Mouse (Mus musculus) gastrocnemius, postnatal 14 days (tissue): ENCODE results near the gene Skor1. TPM values are rescaled to one million over a fixed set of nuclear protein-coding genes. Genes with fewer than 3 reads are reported as not detected.

Source experiments
- DNase-seq: peaks from one replicate; pipeline ENCODE4 v3.0.0; 2021; ENCODE audit warnings: mixed read lengths
- intact Hi-C: fragments of 180-260 bp; cut with DNase I; formaldehyde crosslinking; loops from one replicate; pipeline ENCODE4 v1.15.1; 2025; ENCODE audit warnings: low total_unique reads
- long read RNA-seq, 2 experiments: library from polyadenylated mRNA; stranded (forward); transcript quantifications; one replicate each; pipeline ENCODE4 v2.0.0; 2021
- total RNA-seq, 2 experiments: library from RNA; stranded (reverse); gene quantifications; 2 replicates each; pipeline ENCODE4 v1.2.3; 2021

The Skor1 gene
- under 1 TPM in 1 of 2 experiments, not detected in 1; 0.12 TPM for total RNA-seq
- long read RNA-seq, experiment 1 = 0 reads
- long read RNA-seq, experiment 2, partial matches to known transcripts = 3 of 3 reads
- long read RNA-seq, experiment 2, other reads (novel, unspliced or antisense) = 0 of 3 reads

GRCm38 (mm10) chr9:63148410-63149371 lies at the start of gene Skor1:
TSS of gene Skor1 (minus strand) at chr9:63148961.
- no peak for DNase-seq
- intact Hi-C loops = no loop called here

GRCm38 (mm10) chr9:63197252-63197651 lies 48.5 kb upstream of the Skor1 start:
- no peak for DNase-seq
- intact Hi-C loops = no loop called here

DNA sequence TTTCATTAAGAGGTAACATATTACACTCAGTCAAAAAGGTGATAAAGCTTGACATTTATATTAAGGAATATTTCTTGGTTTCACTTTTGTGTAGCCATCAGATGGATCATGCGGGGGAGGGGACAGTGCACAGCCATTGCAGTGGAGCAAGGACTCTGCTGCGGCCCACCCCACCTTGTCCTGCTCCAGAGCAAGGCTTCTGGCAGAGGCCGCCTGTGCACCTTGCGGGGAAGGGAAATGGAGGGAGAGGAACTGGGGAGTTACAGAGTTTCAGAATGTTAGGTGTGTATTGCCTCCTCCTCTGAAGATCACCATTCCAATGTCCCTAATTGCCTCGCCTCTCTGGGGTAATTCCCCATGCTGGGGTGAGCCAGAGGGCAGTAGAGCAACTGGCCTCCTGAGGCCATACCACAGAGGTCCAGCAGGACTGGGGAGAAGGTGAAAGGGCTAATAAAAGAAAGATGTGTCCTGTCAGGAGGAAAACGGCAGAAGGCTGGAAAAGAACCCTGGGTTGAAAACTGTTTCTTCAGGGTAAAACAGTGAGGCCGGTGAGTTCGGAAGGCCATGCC lies 47.4 kb upstream of the Skor1 start:
- no peak for DNase-seq
- intact Hi-C loops = no loop called here

DNA sequence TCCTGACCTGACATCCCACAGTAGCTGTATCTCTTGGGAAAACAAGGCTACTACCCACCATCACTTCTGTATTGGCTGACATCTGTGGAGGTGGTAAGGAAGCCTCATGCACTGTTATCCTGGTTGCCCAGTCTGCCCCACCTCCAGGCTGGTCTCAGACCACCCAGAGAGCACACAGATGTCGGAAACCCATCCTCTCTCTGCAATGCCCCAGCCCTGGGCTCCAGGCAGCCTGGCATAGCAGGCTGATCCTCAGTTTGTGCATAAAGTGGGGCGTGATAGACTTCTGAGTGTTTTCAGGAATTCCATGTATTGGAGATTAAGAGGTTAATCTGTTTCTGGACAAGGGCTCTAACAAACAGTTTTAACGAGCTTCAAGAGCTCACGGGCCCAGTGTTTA lies 46.8 kb upstream of the Skor1 start:
- intact Hi-C loops = no loop called here
- no peak for DNase-seq

DNA sequence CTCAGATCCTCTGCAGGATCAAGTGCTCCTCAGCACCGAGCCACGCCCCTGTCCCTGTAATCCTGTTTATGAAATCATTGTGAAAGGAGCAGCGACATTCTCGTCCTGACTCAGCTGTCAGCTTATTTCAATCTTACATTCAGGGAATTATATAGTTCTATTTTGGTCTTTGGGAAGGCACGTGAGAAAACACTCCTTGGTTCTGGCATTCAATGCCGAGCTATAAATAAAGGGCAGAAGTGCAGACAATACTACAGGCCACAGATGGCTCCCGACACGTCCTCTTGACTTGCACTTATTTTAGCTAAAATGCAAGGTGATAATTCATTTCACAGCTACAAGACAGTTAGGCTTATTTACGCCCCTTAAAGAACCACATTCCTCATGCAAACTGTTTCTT lies 46.0 kb upstream of the Skor1 start:
- no peak for DNase-seq

DNA sequence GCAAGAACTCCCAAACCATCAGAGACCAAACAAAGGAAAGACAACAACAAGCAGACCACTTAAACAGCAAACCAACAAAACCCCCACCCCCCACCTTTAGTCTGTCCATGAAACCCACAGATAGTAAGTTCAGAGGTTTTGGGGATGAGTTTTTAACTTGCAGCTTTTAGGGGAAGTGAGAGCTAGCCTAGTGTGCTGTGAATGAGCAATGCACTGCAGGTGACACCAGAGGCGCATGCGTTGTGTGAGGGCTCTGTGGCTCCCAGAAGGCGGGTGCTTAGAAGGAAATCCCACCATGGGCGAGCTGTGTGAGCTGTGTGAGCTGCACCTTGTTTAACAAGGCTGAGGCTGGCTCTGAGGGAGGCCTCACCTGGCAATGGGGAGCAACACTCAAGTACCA lies 44.0 kb upstream of the Skor1 start:
- intact Hi-C loops = no loop called here
- DNase-seq = no peak

More for the DNA sequence above, 46.0 kb upstream of the Skor1 start:
- intact Hi-C loops = no loop called here

DNA sequence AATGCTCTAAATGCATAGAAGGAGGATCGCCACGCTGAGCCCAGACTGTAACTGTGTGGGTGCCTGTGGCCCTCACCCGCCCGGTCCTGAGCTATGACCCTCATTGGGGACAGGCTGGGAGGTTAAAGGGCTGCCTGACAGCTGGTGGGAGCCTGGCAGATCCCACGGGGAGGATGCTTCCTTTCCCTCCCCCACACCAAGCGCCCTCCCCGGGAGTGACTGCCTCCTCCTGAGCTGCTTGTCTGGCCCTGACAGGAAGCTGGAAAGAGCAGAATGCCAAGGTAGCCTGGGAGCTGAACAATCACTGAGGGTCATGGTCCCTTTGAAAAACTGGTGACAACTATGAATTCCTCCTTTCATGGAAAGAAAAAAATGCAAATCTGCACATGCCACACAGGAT lies 38.5 kb upstream of the Skor1 start:
- DNase-seq = no peak
- intact Hi-C loops = no loop called here

- no peak for DNase-seq
- intact Hi-C loops = no loop called here
Measured at GRCm38 (mm10) chr9:63185249-63185648, 36.5 kb upstream of the Skor1 start.

DNA sequence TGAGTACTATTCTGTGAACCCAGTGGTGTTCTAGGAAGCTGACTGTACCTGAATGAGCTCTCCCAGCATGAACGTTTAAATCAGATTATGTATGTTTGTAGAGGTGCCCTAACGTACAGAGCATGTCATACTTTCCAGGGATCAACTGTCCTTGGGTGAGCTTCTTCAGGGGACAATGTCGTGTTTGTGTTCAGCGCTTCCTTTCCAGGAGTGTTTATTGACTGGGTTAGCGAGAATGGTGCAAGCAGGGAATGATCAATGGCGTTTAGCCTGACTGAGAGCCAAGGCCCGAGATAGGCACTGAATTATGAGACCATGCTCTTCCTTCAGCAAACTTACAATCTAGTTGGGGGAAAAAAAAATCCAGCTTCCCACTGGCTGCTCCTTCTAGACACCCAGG lies 35.1 kb upstream of the Skor1 start:
- intact Hi-C loops = no loop called here
- DNase-seq = no peak

DNA sequence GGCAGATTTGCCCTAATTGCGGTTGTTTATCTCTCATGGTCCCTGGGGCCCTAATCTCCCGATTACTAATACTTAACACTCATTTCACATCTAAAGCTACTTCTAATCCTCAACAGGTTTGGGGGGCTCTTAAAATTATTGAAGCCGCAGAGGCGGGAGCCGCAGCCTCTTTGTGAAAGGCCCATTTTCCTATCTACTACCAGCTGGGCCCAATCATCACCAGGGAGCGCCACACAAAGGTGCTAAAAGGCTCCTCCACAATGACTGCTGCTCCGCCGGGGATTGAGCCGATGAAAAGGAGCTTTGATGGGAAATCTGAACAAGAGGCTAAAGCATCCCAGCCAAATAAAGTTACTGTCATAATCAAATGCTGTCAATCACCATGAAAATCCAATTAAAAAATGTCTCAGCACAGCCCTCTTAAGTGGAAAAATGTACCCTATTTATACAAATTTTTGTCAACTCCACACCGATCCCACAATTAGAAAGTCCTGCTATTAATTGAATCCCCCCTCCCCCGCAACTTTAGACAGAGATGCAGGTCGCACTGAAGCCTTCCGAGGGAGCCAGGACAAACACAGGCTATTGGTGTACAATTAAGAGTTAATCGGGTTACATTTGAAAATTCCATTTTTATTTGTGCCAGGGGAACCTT lies 33.7 kb upstream of the Skor1 start:
- DNase-seq = no peak
- intact Hi-C loops = no loop called here

DNA sequence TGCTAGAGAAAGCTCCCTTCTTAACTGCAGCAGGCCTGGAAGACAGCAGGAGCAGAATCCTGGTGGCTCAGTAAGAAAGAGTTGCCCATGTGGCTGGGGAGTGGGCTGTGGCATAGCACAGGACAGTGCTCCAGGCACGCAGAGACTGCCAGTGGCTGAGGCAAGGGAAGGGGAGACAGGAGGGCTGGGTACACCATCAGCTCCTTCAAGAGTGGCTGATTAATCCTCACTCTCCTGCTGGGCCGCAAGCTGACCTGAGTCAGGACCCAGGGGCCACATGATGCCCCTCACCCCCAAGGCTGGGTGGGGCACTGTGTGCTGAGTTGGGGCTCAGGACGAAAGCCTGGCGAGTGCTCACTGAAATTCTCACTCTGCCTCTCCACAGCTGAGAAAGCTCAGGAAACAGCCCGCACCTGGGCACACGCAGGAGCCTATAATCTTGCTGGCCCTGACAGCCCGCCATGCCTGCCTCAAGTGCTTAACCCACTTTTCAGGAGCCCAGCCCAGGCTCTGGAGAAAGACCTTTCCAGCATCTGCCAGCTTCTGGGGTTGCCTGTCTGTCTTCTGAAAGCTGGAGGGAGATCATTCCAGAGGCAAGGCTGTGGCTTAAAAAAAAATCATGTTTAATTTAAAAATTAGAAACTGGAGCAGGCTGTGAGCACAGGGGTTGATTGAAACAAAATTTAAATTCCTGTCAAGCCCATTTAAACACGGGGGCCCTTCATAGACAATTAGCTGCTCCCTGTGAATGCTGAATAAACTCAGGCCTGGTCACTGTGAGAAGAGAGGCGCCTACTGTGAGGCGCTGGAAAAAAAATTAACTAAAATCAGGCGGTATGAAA lies 32.8 kb upstream of the Skor1 start:
- no peak for DNase-seq
- intact Hi-C loops = no loop called here

DNA sequence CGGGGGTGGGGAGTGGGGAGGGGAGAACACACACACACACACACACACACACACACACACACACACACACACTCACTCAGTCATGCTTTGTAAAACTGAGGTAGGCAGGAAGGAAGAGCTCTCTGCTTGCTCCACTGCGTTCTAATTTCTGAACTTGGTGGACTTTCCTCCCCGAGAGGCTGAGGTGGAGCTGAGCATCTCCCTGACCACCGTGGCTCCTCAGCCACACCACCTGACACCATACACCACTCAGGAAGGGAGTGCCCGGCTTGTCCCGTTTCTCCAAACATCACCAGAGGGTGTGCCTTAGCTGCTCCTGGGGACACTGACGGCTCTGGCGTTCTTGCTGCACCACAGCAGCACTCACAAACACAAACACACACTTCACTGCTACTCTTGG lies 29.5 kb upstream of the Skor1 start:
- intact Hi-C loops = no loop called here
- DNase-seq = no peak

DNA sequence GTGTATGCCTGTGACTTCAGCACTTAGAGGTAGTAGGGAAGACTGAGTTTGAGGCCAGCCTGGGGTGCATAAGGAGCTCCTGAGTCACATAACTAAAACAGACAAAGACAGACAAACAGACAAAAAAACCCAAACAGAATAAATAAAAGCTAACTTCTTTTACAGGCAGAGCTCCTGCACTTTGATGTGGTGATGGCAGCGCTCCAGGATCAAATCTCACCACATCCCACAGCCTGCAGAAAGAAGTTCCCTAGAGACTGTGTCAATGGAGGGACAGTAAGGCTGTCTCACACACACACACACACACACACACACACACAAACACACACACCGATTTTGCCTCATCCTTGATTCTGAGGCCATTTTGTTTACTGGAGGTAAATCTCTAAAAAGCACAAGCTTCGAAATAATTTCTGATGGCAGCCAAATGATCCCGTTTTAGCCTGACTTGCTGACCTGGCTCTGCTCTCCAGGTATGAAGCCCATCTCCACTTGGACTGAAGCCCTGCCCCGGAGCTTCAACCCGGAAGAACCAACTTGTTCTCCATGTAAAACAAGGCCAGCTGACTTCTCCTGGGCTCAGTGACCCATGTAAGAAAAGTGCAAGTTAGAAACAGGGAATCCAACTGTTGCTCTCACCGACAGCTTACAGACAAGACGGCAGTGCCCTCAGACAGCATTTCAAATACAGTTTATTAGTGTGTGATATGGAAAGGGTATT lies 25.4 kb upstream of the Skor1 start:
- intact Hi-C loops = no loop called here
- DNase-seq = no peak

DNA sequence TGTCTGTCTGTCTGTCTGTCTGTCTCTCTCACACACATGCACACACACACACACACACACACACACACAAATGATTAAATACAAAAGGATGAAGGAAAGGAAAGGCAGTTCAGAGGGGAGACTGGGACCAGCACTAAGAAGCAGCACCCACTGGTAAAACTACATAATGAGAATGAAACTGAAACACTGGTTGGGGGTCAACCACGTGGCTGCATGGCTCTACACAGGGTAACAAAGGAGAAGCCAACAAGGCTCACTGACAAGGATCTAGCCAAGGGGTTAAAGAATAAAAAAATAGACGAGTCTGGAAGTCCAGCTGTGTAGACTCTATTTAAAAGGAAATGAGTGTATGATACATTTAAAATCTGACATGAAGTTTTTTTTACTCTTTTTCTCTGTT lies 23.2 kb upstream of the Skor1 start:
- intact Hi-C loops = no loop called here
- DNase-seq = no peak

GRCm38 (mm10) chr9:63169127-63169526 lies 20.4 kb upstream of the Skor1 start:
- DNase-seq = no peak
- intact Hi-C loops = no loop called here

DNA sequence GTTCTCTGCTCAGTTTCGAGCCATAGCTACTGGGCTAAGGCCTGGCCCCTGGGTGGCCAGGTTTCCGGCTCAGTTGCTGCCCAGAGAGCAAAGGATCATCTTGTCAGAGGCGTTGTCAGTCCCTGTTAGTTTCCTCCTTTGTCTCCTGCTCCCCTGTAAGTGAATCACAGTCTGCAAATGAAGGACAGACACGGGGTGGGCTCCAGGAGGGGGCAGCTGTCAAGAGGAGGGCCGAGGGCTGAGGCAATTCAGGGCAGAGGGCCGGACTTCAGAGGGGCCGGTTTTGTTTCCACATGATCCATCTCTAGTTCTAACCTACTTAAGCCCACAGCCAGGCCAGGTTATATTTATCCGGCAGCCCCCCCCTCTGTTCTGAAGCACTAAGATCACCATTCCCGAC lies 16.3 kb upstream of the Skor1 start:
- intact Hi-C loops = no loop called here
- no peak for DNase-seq

- intact Hi-C loops = no loop called here
- no peak for DNase-seq
Measured at GRCm38 (mm10) chr9:63163756-63164155, 15.0 kb upstream of the Skor1 start.

DNA sequence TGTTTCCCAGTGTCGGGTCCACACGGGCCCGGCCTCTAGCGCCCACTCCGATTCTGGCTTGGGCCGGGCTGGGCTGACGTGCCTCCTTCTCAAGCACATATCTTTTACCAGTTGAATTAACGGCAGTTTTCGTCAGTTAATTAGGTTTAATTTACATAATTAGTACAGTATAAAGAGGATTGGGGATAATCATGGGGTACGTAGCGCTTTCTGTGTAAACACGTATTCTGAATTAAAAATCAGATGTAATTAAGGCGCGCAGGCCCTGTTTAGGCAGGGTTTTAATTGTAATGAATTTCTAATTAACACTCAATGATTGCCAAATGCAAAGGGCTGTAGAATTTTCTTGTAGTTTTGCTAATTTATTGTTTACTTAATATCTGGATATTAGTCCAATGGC lies 3.2 kb upstream of the Skor1 start:
- no peak for DNase-seq
- intact Hi-C loops = no loop called here
